Mouse (Mus musculus) midbrain, embryonic 16.5 days (tissue): ENCODE data around the gene Sigmar1. TPM values are rescaled to one million over a fixed set of nuclear protein-coding genes. Genes with fewer than 3 reads are reported as not detected.
"Not testable (repeated sequence)": the region's sequence is repeated elsewhere in the genome, so short reads cannot be mapped to it uniquely, and the experiment has no call there.

Experiments used
- ATAC-seq: fragments of 200-750 bp; cut with Nextera tagmentation; 2 replicates; pipeline ENCODE4 v1.8.0; 2017; ENCODE audit warnings: moderate TSS enrichment
- H3K27ac ChIP-seq: fragments of 300-500 bp; sonication (generic); 2 replicates; pipeline ENCODE4 v1.5.1; 2014; ENCODE audit warnings: mild to moderate bottlenecking, low read length, mixed read lengths
- H3K27me3 ChIP-seq: fragments of 300-500 bp; sonication (generic); 2 replicates; pipeline ENCODE4 v1.6.1; 2014; ENCODE audit warnings: low read depth, low read length, mixed read lengths; ENCODE audit not compliant: control insufficient read depth, insufficient read depth
- H3K36me3 ChIP-seq: fragments of 300-500 bp; sonication (generic); 2 replicates; pipeline ENCODE4 v1.6.1; 2014; ENCODE audit warnings: mild to moderate bottlenecking, low read length, moderate library complexity, mixed read lengths; ENCODE audit not compliant: control insufficient read depth, insufficient read depth
- H3K4me1 ChIP-seq: fragments of 300-500 bp; sonication (generic); 2 replicates; pipeline ENCODE4 v1.6.1; 2014; ENCODE audit warnings: mild to moderate bottlenecking, low read length, mixed read lengths; ENCODE audit not compliant: control insufficient read depth, insufficient read depth
- H3K4me2 ChIP-seq: fragments of 300-500 bp; sonication (generic); 2 replicates; pipeline ENCODE4 v1.6.1; 2014; ENCODE audit warnings: mild to moderate bottlenecking, low read length, mixed read lengths
- H3K4me3 ChIP-seq: fragments of 300-500 bp; sonication (generic); 2 replicates; pipeline ENCODE4 v1.5.1; 2014; ENCODE audit warnings: low read depth, mild to moderate bottlenecking, low read length, moderate library complexity, mixed read lengths
- H3K9ac ChIP-seq: fragments of 300-500 bp; sonication (generic); 2 replicates; pipeline ENCODE4 v1.6.1; 2014; ENCODE audit warnings: low read depth, low read length, mixed read lengths
- H3K9me3 ChIP-seq: fragments of 300-500 bp; sonication (generic); replicated peaks from 2 replicates; pipeline ENCODE4 v1.6.1; 2014; ENCODE audit warnings: mild to moderate bottlenecking, low read length, mixed read lengths; ENCODE audit not compliant: control insufficient read depth, poor library complexity, severe bottlenecking
- WGBS: fragments of 180-500 bp; shearing (Covaris S2); extraction: QIAGEN DNeasy Blood & Tissue Kit; methylation state at CpG from one replicate; pipeline ENCODE4 v1.1.7; 2014; 5-methylcytosine and 5-hydroxymethylcytosine counted together
- polyA plus RNA-seq: library from polyadenylated mRNA; unstranded; fragments of >200 nt; fragmentation: Nextera tagmentation; extraction: Ambion mirVana; gene quantifications from 2 replicates; pipeline ENCODE4 v1.2.1, GENCODE M21; 2015

Gene Sigmar1
- polyA plus RNA-seq, 1 experiment from 2014 or later: 65.1 TPM

DNA sequence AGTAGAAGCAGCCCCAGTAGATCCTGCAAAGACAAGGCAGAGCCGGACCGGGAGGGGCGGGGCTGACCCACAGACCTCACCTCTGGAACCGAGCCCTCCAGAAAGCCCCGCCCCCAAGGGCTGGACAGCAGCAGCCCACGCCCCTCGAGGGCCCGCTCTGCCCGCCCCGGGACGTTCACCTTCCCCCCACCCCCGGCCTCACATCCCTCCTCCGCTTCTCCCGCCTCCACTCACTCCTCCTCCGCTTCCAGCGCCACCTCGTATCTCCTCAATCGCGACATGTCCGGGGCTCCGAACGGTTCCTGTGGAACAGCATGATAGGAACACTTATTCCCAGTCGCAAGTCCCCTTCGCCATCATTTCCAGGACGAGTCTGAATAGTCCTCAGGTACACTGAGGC is 17.5 kb upstream of the Sigmar1 start:
- ATAC-seq: not testable (repeated sequence)
- H3K27ac ChIP-seq: peak overlapping the region; percentile 38; the same call in 1 of the 2 replicates
- H3K9ac ChIP-seq: peak overlapping the region; percentile 63; the same call in 1 of the 2 replicates

DNA sequence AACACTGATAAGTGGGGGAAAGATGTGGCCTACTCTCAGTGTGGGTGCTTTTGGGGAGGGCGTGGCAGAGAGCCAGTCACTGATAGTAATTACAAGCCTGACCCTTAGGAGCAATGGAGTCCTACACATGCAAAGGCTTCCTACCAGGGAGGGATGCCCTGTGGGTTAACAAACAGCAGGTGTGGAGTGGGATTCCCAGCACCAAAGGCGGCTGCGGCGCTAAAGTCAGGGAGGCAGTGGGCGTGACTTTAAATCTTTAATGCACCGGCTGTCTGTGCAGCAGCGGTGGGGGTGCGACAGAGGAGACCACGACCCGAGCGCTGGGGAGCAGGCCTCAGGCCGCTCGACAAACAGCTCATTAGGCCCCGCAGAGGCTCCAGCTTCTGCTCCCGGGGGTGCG is 17.0 kb upstream of the Sigmar1 start:
- not testable (repeated sequence) for ATAC-seq, H3K27ac ChIP-seq, H3K27me3 ChIP-seq, H3K36me3 ChIP-seq, H3K4me1 ChIP-seq, H3K9me3 ChIP-seq
- Histone ChIP-seq H3K9ac (0 out of 2 replicates have a peak overlapping the region, but pooled peaks have one; percentile 26), H3K4me3 (peak overlapping the region; percentile 35), H3K4me2 (peak overlapping the region; percentile 54)
- WGBS: 0% methylated on average over 5 of the region's 16 CpGs

More for the DNA sequence above, 17.5 kb upstream of the Sigmar1 start:
- not testable (repeated sequence) for H3K4me1 ChIP-seq, H3K36me3 ChIP-seq, H3K9me3 ChIP-seq, H3K27me3 ChIP-seq
- Histone ChIP-seq H3K4me2 (peak overlapping the region; percentile 42), H3K4me3 (peak overlapping the region; percentile 45)
- 0% methylated on average over 11 of the region's 25 CpGs for WGBS

GRCm38 (mm10) chr4:41767301-41767700 is 11.3 kb upstream of the Sigmar1 start:
- not testable (repeated sequence) for H3K4me3 ChIP-seq, H3K9ac ChIP-seq, H3K27me3 ChIP-seq, ATAC-seq, H3K27ac ChIP-seq, H3K4me2 ChIP-seq, H3K9me3 ChIP-seq, H3K36me3 ChIP-seq, H3K4me1 ChIP-seq
- WGBS: 84% methylated on average over 10 of the region's 10 CpGs

DNA sequence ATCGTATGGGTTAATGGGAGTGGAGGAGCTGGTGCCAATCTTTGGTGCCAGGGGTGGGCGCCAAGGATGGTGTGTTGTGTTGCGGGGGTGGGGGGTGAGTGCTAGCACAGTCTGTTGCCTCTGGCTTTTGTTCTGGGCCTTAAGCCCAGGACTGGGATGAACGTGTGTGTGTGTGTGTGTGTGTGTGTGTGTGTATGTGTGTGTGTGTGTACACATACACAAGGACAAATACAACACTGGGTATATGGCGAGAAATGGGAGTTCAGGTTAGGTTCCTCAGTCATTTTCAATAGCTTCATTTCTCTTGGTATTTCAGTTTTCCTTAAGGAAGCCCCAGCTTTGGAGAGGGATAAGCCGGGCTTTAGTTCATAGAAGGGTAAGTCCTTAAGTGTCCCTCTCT is 7.2 kb upstream of the Sigmar1 start:
- WGBS: 80% methylated on average over 3 of the region's 6 CpGs
- not testable (repeated sequence) for H3K27me3 ChIP-seq, H3K4me3 ChIP-seq, H3K36me3 ChIP-seq, H3K9ac ChIP-seq, H3K9me3 ChIP-seq, H3K4me2 ChIP-seq, H3K27ac ChIP-seq, ATAC-seq
- peaks cover 14% of the 10 kb centered on the region for H3K4me1 ChIP-seq

- WGBS: 40% methylated on average over 8 of the region's 8 CpGs
Measured at GRCm38 (mm10) chr4:41762688-41763114, 6.7 kb upstream of the Sigmar1 start.

GRCm38 (mm10) chr4:41762099-41762687 is 6.2 kb upstream of the Sigmar1 start:
- H3K27ac ChIP-seq: no peak overlapping the region
- peak; percentile 50 for ATAC-seq
- no peaks in the 10 kb centered on the region; the same call in 1 of the 2 replicates for H3K36me3 ChIP-seq
- WGBS: 41% methylated on average over 8 of the region's 8 CpGs
- H3K4me3 ChIP-seq: no peak overlapping the region
- H3K9me3 ChIP-seq: no peaks in the 10 kb centered on the region
- no peak overlapping the region for H3K9ac ChIP-seq
- peaks cover 14% of the 10 kb centered on the region for H3K4me1 ChIP-seq
- H3K4me2 ChIP-seq: no peak overlapping the region
- H3K27me3 ChIP-seq: no peaks in the 10 kb centered on the region

More at GRCm38 (mm10) chr4:41762688-41763114, 6.7 kb upstream of the Sigmar1 start:
- not testable (repeated sequence) for ATAC-seq, H3K27ac ChIP-seq, H3K4me3 ChIP-seq, H3K9ac ChIP-seq, H3K27me3 ChIP-seq, H3K4me2 ChIP-seq, H3K9me3 ChIP-seq, H3K36me3 ChIP-seq
- H3K4me1 ChIP-seq: peaks cover 14% of the 10 kb centered on the region

DNA sequence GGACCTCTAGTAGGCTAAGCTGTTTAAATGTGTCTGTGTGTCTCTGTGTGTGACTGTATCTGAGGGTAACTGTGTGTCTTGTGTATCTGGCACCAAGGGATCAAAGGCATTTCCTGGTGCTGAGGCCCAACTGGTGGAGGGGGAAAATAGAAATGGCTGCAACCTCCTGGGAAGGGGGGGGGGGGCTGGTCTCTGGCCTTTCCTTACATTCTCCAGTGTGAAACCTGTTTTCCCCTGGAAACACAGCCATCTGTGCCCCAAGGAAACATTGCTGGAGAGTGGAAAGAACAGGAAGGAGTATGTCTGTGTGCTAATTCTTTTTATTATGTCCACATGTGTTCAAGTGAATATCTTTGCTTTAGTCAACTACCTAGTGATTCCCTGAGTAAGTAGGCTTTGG is 5.7 kb upstream of the Sigmar1 start:
- H3K36me3 ChIP-seq: no peaks in the 10 kb centered on the region; the same call in 1 of the 2 replicates
- no peak overlapping the region for H3K27ac ChIP-seq
- no peak overlapping the region for H3K4me3 ChIP-seq
- ATAC-seq: no peak
- peaks cover 14% of the 10 kb centered on the region for H3K4me1 ChIP-seq
- H3K4me2 ChIP-seq: no peak overlapping the region
- H3K9me3 ChIP-seq: no peaks in the 10 kb centered on the region
- no peaks in the 10 kb centered on the region for H3K27me3 ChIP-seq
- H3K9ac ChIP-seq: no peak overlapping the region

DNA sequence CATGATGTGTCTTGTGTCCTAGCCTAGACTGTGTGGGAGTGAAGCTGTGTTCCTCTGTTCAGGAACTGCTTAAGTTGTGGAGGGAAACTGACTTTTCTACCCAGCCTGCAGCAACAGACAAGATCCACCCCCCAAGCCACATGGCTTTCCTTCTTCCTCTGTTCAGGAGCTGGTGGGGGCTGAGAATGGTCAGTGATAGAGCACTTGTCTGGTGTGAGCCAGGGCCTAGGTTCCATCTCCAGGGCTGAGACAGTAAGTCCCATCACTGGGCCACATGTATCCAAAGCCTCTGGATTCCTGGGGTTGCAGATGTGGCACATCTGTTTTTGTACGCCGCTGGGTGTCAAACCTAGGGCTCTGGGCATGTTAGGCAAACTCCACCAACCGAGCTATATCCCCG is 5.0 kb upstream of the Sigmar1 start:
- no peak overlapping the region; the same call in 1 of the 2 replicates for H3K27ac ChIP-seq
- 84% methylated on average over 4 of the region's 4 CpGs for WGBS
- ATAC-seq: no peak

DNA sequence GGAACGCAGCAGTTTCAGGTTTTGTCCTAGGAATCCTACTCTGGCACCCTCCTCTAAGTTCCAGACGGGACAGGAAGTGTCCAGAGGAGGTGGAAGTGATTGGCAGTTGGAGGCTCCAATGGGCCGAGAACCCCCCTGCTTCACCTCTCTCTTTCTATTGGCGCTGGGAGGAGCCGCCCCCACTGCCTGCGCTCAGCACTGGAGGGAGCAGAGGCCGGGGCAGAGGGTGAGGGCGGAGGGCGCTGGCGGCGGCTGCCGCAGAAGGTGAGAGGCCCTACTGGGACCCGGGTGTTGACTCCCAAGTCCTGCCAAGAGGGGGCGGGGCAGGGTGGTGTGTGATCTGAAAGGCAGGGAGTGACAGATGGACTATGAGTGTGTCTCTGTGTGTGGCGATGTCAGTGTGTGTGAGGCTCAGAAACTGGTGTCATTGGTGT is 4.3 kb upstream of the Sigmar1 start:
- under 1% methylated on average over 15 of the region's 15 CpGs for WGBS
- peak; percentile 30; the same call in 1 of the 2 replicates for ATAC-seq
- H3K27ac ChIP-seq: no peak overlapping the region; the same call in 1 of the 2 replicates
- peak overlapping the region; percentile 63 for H3K4me2 ChIP-seq
- H3K4me1 ChIP-seq: peaks cover 19% of the 10 kb centered on the region
- peak overlapping the region; percentile 40 for H3K4me3 ChIP-seq
- H3K9me3 ChIP-seq: no peaks in the 10 kb centered on the region
- no peaks in the 10 kb centered on the region; the same call in 1 of the 2 replicates for H3K36me3 ChIP-seq
- H3K27me3 ChIP-seq: no peaks in the 10 kb centered on the region
- peak overlapping the region; percentile 65 for H3K9ac ChIP-seq

More for the DNA sequence above, 5.0 kb upstream of the Sigmar1 start:
- no peaks in the 10 kb centered on the region; the same call in 1 of the 2 replicates for H3K36me3 ChIP-seq
- H3K4me3 ChIP-seq: peak overlapping the region; percentile 40; the same call in 1 of the 2 replicates
- peaks cover 19% of the 10 kb centered on the region for H3K4me1 ChIP-seq
- no peaks in the 10 kb centered on the region for H3K9me3 ChIP-seq
- H3K4me2 ChIP-seq: peak overlapping the region; percentile 63
- H3K9ac ChIP-seq: peak overlapping the region; percentile 65; the same call in 1 of the 2 replicates
- no peaks in the 10 kb centered on the region for H3K27me3 ChIP-seq
